Mouse (Mus musculus): ENCODE results near the gene Coro2b. TPM values are rescaled to one million over a fixed set of nuclear protein-coding genes. Genes with fewer than 3 reads are reported as not detected.
A peak's percentile ranks its signal among the peaks of the same experiment; 100 is the strongest.

The Coro2b gene
- polyA plus RNA-seq, 1 experiment, result 0.13 TPM

GRCm38 (mm10) chr9:62394163-62394562 is 142.7 kb downstream of the Coro2b start:
- H3K4me1 ChIP-seq, result no peaks in the 10 kb centered on the region
- H3K4me3 ChIP-seq (replicated peaks), result no peak overlapping the region
- TF ChIP-seq GATA1 (IDR thresholded peaks at IDR 0.05; ENCODE audit: borderline replicate concordance, low read length), result no peak
- TF ChIP-seq FLI1 (IDR thresholded peaks at IDR 0.05; ENCODE audit: low read length), result no peak
- H3K27me3 ChIP-seq (replicated peaks), result peaks cover 15% of the 10 kb centered on the region
- no peaks in the 10 kb centered on the region for H3K9me3 ChIP-seq
- H3K36me3 ChIP-seq (replicated peaks; ENCODE audit: low read length), result no peaks in the 10 kb centered on the region

GRCm38 (mm10) chr9:62393531-62393930 is 143.3 kb downstream of the Coro2b start:
- TF ChIP-seq FLI1 (IDR thresholded peaks at IDR 0.05; ENCODE audit: low read length) (no peak), GATA1 (IDR thresholded peaks at IDR 0.05; ENCODE audit: borderline replicate concordance, low read length) (no peak)
- Histone ChIP-seq H3K9me3 (no peaks in the 10 kb centered on the region), H3K27me3 (replicated peaks) (peaks cover 15% of the 10 kb centered on the region), H3K36me3 (replicated peaks; ENCODE audit: low read length) (no peaks in the 10 kb centered on the region), H3K4me3 (replicated peaks) (no peak overlapping the region), H3K4me1 (no peaks in the 10 kb centered on the region)

- Histone ChIP-seq H3K9me3 (no peaks in the 10 kb centered on the region), H3K4me3 (replicated peaks) (no peak overlapping the region), H3K4me1 (peaks cover 8% of the 10 kb centered on the region), H3K27me3 (replicated peaks) (peaks cover 24% of the 10 kb centered on the region), H3K36me3 (replicated peaks; ENCODE audit: low read length) (no peaks in the 10 kb centered on the region)
- no peak for TF ChIP-seq GATA1 (IDR thresholded peaks at IDR 0.05; ENCODE audit: borderline replicate concordance, low read length)
- no peak for TF ChIP-seq FLI1 (IDR thresholded peaks at IDR 0.05; ENCODE audit: low read length)
Measured at GRCm38 (mm10) chr9:62389735-62390134, 147.1 kb downstream of the Coro2b start.

GRCm38 (mm10) chr9:62385727-62386518 is 150.9 kb downstream of the Coro2b start:
- no peaks in the 10 kb centered on the region for H3K36me3 ChIP-seq (replicated peaks; ENCODE audit: low read length)

GRCm38 (mm10) chr9:62385062-62385461 is 151.8 kb downstream of the Coro2b start:
- Histone ChIP-seq H3K36me3 (replicated peaks; ENCODE audit: low read length) (peaks cover 9% of the 10 kb centered on the region), H3K9me3 (no peaks in the 10 kb centered on the region), H3K4me3 (replicated peaks) (no peak overlapping the region), H3K27me3 (replicated peaks) (peaks cover 20% of the 10 kb centered on the region), H3K4me1 (peaks cover 8% of the 10 kb centered on the region)
- no peak for TF ChIP-seq GATA1 (IDR thresholded peaks at IDR 0.05; ENCODE audit: borderline replicate concordance, low read length)
- TF ChIP-seq FLI1 (IDR thresholded peaks at IDR 0.05; ENCODE audit: low read length), result no peak

More at GRCm38 (mm10) chr9:62385727-62386518, 150.9 kb downstream of the Coro2b start:
- Histone ChIP-seq H3K9me3 (no peaks in the 10 kb centered on the region), H3K27me3 (replicated peaks) (peaks cover 20% of the 10 kb centered on the region), H3K4me3 (replicated peaks) (no peak overlapping the region), H3K4me1 (peaks cover 8% of the 10 kb centered on the region)
- TF ChIP-seq FLI1 (IDR thresholded peaks at IDR 0.05; ENCODE audit: low read length) (no peak), GATA1 (IDR thresholded peaks at IDR 0.05; ENCODE audit: borderline replicate concordance, low read length) (no peak)

- TF ChIP-seq FLI1 (IDR thresholded peaks at IDR 0.05; ENCODE audit: low read length) (no peak), GATA1 (IDR thresholded peaks at IDR 0.05; ENCODE audit: borderline replicate concordance, low read length) (no peak)
- H3K36me3 ChIP-seq (replicated peaks; ENCODE audit: low read length), result peaks cover 31% of the 10 kb centered on the region
- H3K27me3 ChIP-seq (replicated peaks), result peaks cover 17% of the 10 kb centered on the region
- H3K9me3 ChIP-seq, result no peaks in the 10 kb centered on the region
- no peak overlapping the region for H3K4me3 ChIP-seq (replicated peaks)
- H3K4me1 ChIP-seq, result peaks cover 6% of the 10 kb centered on the region
Measured at GRCm38 (mm10) chr9:62382519-62383084, 154.2 kb downstream of the Coro2b start.

- H3K4me1 ChIP-seq, result peaks cover 4% of the 10 kb centered on the region
- H3K27me3 ChIP-seq (replicated peaks), result peaks cover 10% of the 10 kb centered on the region
- no peaks in the 10 kb centered on the region for H3K9me3 ChIP-seq
- H3K36me3 ChIP-seq (replicated peaks; ENCODE audit: low read length), result peaks cover 42% of the 10 kb centered on the region
- no peak for TF ChIP-seq GATA1 (IDR thresholded peaks at IDR 0.05; ENCODE audit: borderline replicate concordance, low read length)
- TF ChIP-seq FLI1 (IDR thresholded peaks at IDR 0.05; ENCODE audit: low read length), result no peak
- no peak overlapping the region for H3K4me3 ChIP-seq (replicated peaks)
Measured at GRCm38 (mm10) chr9:62381402-62381913, 155.4 kb downstream of the Coro2b start.

- H3K4me3 ChIP-seq (replicated peaks), result no peak overlapping the region
- H3K9me3 ChIP-seq, result no peaks in the 10 kb centered on the region
- peaks cover 4% of the 10 kb centered on the region for H3K4me1 ChIP-seq
- peaks cover 4% of the 10 kb centered on the region for H3K27me3 ChIP-seq (replicated peaks)
- TF ChIP-seq GATA1 (IDR thresholded peaks at IDR 0.05; ENCODE audit: borderline replicate concordance, low read length) (no peak), FLI1 (IDR thresholded peaks at IDR 0.05; ENCODE audit: low read length) (no peak)
- H3K36me3 ChIP-seq (replicated peaks; ENCODE audit: low read length), result peaks cover 53% of the 10 kb centered on the region
Measured at GRCm38 (mm10) chr9:62380351-62380750, 156.5 kb downstream of the Coro2b start.

- H3K4me3 ChIP-seq (replicated peaks), result no peak overlapping the region
- H3K27me3 ChIP-seq (replicated peaks), result no peaks in the 10 kb centered on the region
- peaks cover 20% of the 10 kb centered on the region for H3K4me1 ChIP-seq
- H3K9me3 ChIP-seq, result no peaks in the 10 kb centered on the region
- H3K36me3 ChIP-seq (replicated peaks; ENCODE audit: low read length), result peaks cover 78% of the 10 kb centered on the region
- no peak for TF ChIP-seq FLI1 (IDR thresholded peaks at IDR 0.05; ENCODE audit: low read length)
- no peak for TF ChIP-seq GATA1 (IDR thresholded peaks at IDR 0.05; ENCODE audit: borderline replicate concordance, low read length)
Measured at GRCm38 (mm10) chr9:62377897-62378296, 158.9 kb downstream of the Coro2b start.

- Histone ChIP-seq H3K27me3 (replicated peaks) (no peaks in the 10 kb centered on the region), H3K4me1 (peaks cover 54% of the 10 kb centered on the region), H3K36me3 (replicated peaks; ENCODE audit: low read length) (peaks cover 95% of the 10 kb centered on the region), H3K4me3 (replicated peaks) (peak overlapping the region; percentile 15), H3K9me3 (no peaks in the 10 kb centered on the region)
- TF ChIP-seq FLI1 (IDR thresholded peaks at IDR 0.05; ENCODE audit: low read length) (no peak), GATA1 (IDR thresholded peaks at IDR 0.05; ENCODE audit: borderline replicate concordance, low read length) (no peak)
Measured at GRCm38 (mm10) chr9:62374276-62374675, 162.6 kb downstream of the Coro2b start.

Data from megakaryocyte, embryonic 14.5 days (primary cell).